Mouse (Mus musculus) layer of hippocampus, postnatal 14 days (tissue): ENCODE measurements around the gene Pbx4. TPM values are rescaled to one million over a fixed set of nuclear protein-coding genes. Genes with fewer than 3 reads are reported as not detected.
A peak's percentile ranks its signal among the peaks of the same experiment; 100 is the strongest.

ENCODE experiments used
- DNase-seq, 2 experiments: peaks; one replicate each; pipeline ENCODE4 v3.0.0; 2021 to 2022; ENCODE audit warnings: low spot score in 2 of 2, mixed read lengths in 1 of 2
- total RNA-seq, 2 experiments: library from RNA; stranded (reverse); gene quantifications; 2 replicates each; pipeline ENCODE4 v1.2.3; 2021

The Pbx4 gene
- total RNA-seq, 2 experiments from 2014 or later: 17.1 to 19.7 TPM

GRCm38 (mm10) chr8:69808864-69809403 lies 23.4 kb upstream of the Pbx4 start:
- DNase-seq: peak; percentile 40 to 60

GRCm38 (mm10) chr8:69809820-69810219 lies 22.5 kb upstream of the Pbx4 start:
- no peak for DNase-seq

- DNase-seq: no peak
Observed at GRCm38 (mm10) chr8:69814881-69815280, 17.4 kb upstream of the Pbx4 start.

- DNase-seq: no peak
Observed at GRCm38 (mm10) chr8:69815396-69815795, 16.9 kb upstream of the Pbx4 start.

- no peak for DNase-seq
Observed at GRCm38 (mm10) chr8:69820466-69820865, 11.8 kb upstream of the Pbx4 start.

GRCm38 (mm10) chr8:69821971-69822385 lies 10.3 kb upstream of the Pbx4 start:
- no peak for DNase-seq

- peak in 1 of 2 experiments; percentile 36 for DNase-seq
Observed at GRCm38 (mm10) chr8:69822386-69823191, 9.7 kb upstream of the Pbx4 start, which contains the start of gene Lpar2. Gene Lpar2, plus strand, starts transcription at chr8:69822429.

GRCm38 (mm10) chr8:69826371-69826770 lies 5.9 kb upstream of the Pbx4 start:
- DNase-seq: no peak

GRCm38 (mm10) chr8:69837057-69837682 lies 4.9 kb downstream of the Pbx4 start:
- DNase-seq: no peak

- no peak for DNase-seq
Observed at GRCm38 (mm10) chr8:69847167-69848065, 15.1 kb downstream of the Pbx4 start.

- DNase-seq: no peak
Observed at GRCm38 (mm10) chr8:69848951-69849350, 16.7 kb downstream of the Pbx4 start.

- no peak for DNase-seq
Observed at GRCm38 (mm10) chr8:69849899-69850298, 17.6 kb downstream of the Pbx4 start.

- no peak for DNase-seq
Observed at GRCm38 (mm10) chr8:69850926-69851506, 18.7 kb downstream of the Pbx4 start.

- DNase-seq: no peak
Observed at GRCm38 (mm10) chr8:69853869-69854268, 21.6 kb downstream of the Pbx4 start.

- DNase-seq: no peak
Observed at GRCm38 (mm10) chr8:69860807-69861206, 28.5 kb downstream of the Pbx4 start.

- DNase-seq: no peak
Observed at GRCm38 (mm10) chr8:69861251-69861650, 29.0 kb downstream of the Pbx4 start.

GRCm38 (mm10) chr8:69863387-69864020 lies 31.2 kb downstream of the Pbx4 start:
- DNase-seq: no peak

- no peak for DNase-seq
Observed at GRCm38 (mm10) chr8:69864180-69864579, 31.9 kb downstream of the Pbx4 start.

- no peak for DNase-seq
Observed at GRCm38 (mm10) chr8:69867696-69868326, 35.5 kb downstream of the Pbx4 start.
